Mouse (Mus musculus): ENCODE results near the gene Ogfod1.

DNA sequence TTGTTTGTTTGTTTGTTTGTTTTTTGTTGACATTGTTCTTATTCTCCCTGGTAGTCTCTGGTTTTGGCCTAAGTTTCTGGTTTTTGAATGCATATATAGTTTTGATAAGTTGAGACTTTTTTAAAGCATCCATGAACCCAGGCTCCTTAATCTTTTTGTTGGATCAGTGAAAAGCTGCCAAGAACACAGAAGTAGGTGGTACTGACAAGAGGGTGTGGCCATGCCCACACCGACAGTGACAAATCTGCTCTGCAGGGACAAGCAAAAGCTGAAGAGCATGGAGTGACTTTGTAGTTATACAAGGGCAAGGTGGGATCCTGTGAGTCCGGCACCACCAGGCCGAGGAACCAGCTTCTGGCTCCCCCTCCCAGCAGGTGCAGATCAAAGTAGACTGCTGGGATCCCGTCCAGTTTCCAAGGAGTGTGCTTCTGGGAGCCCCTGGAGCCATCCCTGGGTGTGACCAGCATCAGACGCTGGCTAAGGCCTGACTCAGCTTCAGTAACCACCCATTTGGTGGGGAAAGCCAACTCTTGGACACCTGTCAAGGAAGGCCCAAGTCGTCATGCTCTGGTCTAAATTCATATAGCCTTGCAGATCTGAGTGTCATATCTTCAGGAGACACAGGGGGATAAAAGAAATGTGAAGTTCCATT is 73.7 kb downstream of the Ogfod1 start:
- TF ChIP-seq CTCF (IDR thresholded peaks at IDR 0.05; ENCODE audit: borderline replicate concordance, insufficient read depth, low read depth, low read length) (no peak), POLR2A (IDR thresholded peaks at IDR 0.05; ENCODE audit: borderline replicate concordance, insufficient read depth, low read length) (no peak)
